Mouse (Mus musculus) left cerebral cortex, postnatal 36 days (tissue): ENCODE measurements around the gene Mpz. TPM values are rescaled to one million over a fixed set of nuclear protein-coding genes. Genes with fewer than 3 reads are reported as not detected.

Experiments
- DNase-seq, 2 experiments: peaks; one replicate each; pipeline ENCODE4 v3.0.0; 2021 to 2022; ENCODE audit warnings: low spot score in 2 of 2, mixed read lengths in 1 of 2
- intact Hi-C: fragments of 180-260 bp; cut with DNase I; formaldehyde crosslinking; loops from one replicate; pipeline ENCODE4 v1.15.1; 2025
- total RNA-seq, 2 experiments: library from RNA; stranded (reverse); gene quantifications; 2 replicates each; pipeline ENCODE4 v1.2.3; 2021

Gene Mpz
- not detected for total RNA-seq

DNA sequence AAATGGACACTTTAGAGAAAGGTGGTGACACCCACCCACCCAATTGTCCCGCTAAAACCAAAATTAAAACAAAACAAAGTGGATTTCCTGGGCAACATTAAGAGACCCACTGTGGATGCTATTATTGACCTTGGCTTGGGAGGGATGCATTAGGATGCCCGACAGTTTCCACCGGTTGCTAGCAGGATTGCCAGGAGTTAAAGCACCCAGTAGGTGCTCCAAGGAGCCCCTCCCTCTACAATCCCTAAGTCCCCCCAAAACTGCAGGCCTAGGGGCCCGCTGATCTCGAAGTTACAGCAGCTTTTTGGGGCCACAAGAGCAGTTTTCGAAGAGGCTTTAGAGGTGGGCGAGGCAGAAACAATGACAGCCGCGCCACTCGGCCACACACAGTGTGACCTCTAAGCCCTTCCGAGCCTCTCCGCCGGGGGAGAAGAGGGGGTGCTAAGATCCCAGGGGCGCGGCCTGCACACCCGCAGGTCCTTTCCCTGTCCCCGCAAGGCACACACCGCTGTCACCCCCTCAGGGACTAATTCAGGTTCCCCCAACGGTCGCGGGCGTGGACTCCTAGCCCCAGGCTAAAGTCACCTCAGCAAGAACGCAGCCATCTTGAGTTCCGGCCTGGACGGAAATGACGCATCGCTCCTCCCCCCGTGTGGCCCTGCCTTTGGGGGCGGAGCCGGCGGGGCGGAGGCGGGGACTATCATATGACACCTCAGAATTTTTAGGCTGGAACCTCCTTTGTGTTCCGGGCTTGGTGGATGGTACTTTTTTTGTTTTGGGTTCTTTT, at the start of gene Mpz, which contains the start of gene Sdhc:
Gene Mpz, plus strand, starts transcription at position 738 of the 787 bp plus-strand sequence.
Gene Sdhc, minus strand, starts transcription at position 630 of the 787 bp plus-strand sequence.
- intact Hi-C loops: loop anchor here (5.0 kb wide), 2 partner anchors 47 to 72 kb away; partner anchors contain the start of genes Pcp4l1 and Tomm40l

GRCm38 (mm10) chr1:171101033-171101432, 49.5 kb upstream of the Mpz start:
- DNase-seq: no peak
- intact Hi-C loops: loop anchor here (10.0 kb wide), 1 partner anchor 196 kb away; no protein-coding TSS in a partner anchor

More for the DNA sequence above, at the start of gene Mpz, which contains the start of gene Sdhc:
- peak; percentile 93 to 94 for DNase-seq

GRCm38 (mm10) chr1:171101733-171102546, 48.6 kb upstream of the Mpz start:
- peak; percentile 90 to 92 for DNase-seq
- intact Hi-C loops: loop anchor here (2.0 to 10.0 kb wide), 2 partner anchors 63 to 197 kb away; no protein-coding TSS in a partner anchor

- peak; percentile 83 to 89 for DNase-seq
- intact Hi-C loops: loop anchor here (2.0 to 10.0 kb wide), 2 partner anchors 64 to 198 kb away; no protein-coding TSS in a partner anchor
Measured at GRCm38 (mm10) chr1:171102547-171103177, 47.8 kb upstream of the Mpz start.

DNA sequence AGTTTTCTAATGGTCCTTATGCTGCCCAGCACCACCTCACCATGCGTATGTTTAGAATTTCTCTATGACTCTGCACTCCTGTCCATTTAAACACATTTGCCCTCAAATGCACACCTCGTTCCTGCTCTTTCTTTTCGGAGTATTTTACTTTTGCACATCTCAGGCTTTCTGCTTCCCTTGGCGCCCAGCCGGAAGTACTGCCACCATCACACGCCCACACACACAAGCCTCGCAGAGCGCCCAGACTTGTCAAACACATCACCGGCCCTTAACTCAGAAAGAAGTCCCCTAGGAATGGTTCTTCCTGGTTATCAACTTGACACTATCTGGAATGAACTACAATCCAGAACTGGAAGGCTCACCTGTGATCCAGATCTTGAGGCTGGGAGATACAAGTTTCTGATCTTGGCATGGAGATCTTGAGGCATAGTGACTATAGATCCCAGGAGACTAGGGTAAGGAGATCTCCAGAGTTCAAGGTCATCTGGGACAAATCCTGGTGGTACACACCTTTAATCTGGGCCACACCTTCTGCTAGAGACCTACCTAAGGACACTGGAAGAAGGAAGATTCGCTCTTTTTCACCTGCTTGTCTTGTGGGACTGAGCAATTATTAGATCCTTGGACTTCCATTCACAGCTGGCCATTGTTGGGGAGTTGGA, 47.2 kb upstream of the Mpz start:
- intact Hi-C loops: loop anchor here (2.0 to 10.0 kb wide), 2 partner anchors 65 to 199 kb away; no protein-coding TSS in a partner anchor
- DNase-seq: no peak

DNA sequence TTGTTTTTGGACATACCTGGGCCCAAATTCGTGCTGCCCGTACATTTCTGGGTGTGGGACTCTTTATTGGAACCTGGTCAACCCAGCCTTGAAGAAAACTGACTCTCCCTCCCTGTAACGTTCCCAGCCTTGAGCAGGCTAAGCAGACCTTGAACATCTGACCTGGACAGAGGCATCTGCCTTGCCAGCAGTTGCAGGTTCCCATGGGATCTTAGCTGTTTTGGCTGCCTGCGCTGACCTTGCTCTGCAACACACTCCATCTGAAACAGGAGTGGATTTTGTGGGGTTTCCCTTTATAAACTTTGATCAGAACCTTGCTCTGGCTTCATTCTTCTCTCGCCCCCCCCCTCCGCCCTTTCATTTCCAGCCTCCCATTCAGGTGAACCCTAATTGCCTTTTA, 45.3 kb upstream of the Mpz start:
- no peak for DNase-seq
- intact Hi-C loops: loop anchor here (10.0 kb wide), 1 partner anchor 200 kb away; no protein-coding TSS in a partner anchor

DNA sequence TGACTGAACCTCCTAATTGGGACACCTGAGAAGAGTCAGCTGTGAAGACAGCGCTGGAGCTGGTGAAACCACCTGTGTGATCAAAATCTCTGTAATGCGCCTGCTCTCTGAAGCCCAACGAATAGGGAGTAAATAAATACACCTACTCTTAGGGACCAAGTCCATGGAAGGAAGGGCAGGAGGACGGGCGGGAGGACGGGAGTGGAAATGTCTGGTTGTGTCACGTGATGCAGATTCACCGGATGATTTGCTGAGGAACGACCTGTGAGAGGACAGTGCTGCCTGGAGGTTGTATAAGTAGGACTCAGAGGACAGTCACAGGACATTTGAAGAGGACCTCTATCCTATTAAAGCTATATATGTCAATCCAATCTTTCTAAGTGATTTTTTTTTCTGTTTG, 40.9 kb upstream of the Mpz start:
- intact Hi-C loops: loop anchor here (10.0 kb wide), 4 partner anchors 145 to 305 kb away; partner anchors contain the start of genes Adamts4, Ndufs2, Tstd1 and Usf1
- no peak for DNase-seq

- no peak for DNase-seq
- intact Hi-C loops: loop anchor here (10.0 kb wide), 3 partner anchors 144 to 304 kb away; partner anchors contain the start of genes Adamts4, Ndufs2, Tstd1 and Usf1
Measured at GRCm38 (mm10) chr1:171110659-171111019, 39.9 kb upstream of the Mpz start.

GRCm38 (mm10) chr1:171111020-171111780, 39.3 kb upstream of the Mpz start:
- intact Hi-C loops: loop anchor here (10.0 kb wide), 3 partner anchors 144 to 304 kb away; partner anchors contain the start of genes Adamts4, Ndufs2, Tstd1 and Usf1
- DNase-seq: peak; percentile 93 to 96

GRCm38 (mm10) chr1:171111781-171112575, 38.5 kb upstream of the Mpz start:
- intact Hi-C loops: loop anchor here (10.0 kb wide), 3 partner anchors 143 to 303 kb away; partner anchors contain the start of genes Adamts4, Ndufs2, Tstd1 and Usf1
- peak; percentile 23 to 32 for DNase-seq

DNA sequence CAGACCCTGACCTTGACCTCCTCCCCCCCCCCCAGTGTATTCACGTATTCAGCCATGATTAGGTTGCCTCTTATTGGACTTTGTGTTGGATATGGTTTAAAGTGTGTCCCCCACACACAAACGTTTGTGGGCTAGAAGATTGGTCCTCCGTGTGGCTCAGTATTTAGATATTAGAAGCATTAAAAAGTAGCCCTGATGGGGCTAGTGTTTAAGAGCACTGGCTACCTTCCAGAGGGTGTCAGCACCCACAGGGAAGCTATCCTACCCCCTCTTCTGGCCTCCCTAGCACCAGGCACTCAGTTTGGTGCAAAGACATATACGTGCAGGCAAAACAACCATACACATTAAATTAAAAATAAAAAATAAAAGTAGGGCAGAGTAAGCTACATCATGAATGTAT, 37.5 kb upstream of the Mpz start:
- DNase-seq: no peak
- intact Hi-C loops: loop anchor here (10.0 kb wide), 3 partner anchors 142 to 302 kb away; partner anchors contain the start of genes Adamts4, Ndufs2, Tstd1 and Usf1

DNA sequence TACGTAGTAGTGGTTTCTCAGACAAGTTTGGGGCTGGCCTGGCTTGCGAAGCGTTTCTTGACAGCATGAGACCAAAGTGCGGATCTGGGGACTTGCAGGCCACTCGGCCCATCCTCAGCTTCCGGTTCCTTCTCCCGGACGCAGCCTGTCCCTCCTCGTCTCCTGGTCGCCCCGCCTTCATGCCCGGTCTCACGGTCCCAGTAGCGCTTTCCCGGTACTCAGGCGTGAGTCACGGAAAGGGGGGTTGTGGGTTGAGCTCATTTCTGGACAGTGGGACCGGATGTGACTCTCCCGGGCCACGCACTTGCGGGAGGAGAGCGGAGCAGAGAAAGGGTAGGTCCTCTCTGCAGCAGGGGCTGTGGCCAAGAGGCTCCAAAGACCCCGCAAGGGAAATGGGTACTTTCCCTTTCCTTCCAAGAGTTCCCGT, 36.6 kb upstream of the Mpz start, which contains the start of gene Cfap126:
Gene Cfap126, plus strand, starts transcription at position 46 of the 427 bp plus-strand sequence.
- DNase-seq: peak; percentile 35 to 47
- intact Hi-C loops: loop anchor here (10.0 kb wide), 3 partner anchors 141 to 301 kb away; partner anchors contain the start of genes Adamts4, Ndufs2, Tstd1 and Usf1

DNA sequence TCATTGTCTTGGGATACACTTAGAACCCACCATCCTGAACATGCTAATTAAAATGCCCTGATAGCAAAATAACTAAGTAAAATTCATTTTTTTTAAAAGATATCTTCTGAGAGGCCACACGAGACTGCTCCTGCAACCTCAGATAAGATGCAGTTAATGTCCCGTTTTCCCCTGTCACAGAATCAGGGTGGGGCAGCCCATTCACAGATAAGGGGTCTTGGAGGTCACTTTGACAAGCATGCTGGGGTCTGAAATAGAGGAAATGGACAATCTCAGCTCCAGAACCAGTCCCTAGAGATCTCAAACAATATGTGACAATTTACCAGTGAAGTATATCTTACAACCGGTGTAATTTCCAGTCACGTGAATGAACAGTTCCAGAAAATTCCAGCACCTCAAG, 34.2 kb upstream of the Mpz start:
- no peak for DNase-seq
- intact Hi-C loops: loop anchor here (10.0 kb wide), 3 partner anchors 139 to 299 kb away; partner anchors contain the start of genes Adamts4, Ndufs2, Tstd1 and Usf1

- intact Hi-C loops: loop anchor here (2.0 to 10.0 kb wide), 4 partner anchors 103 to 297 kb away; partner anchors contain the start of genes Adamts4, Ndufs2, Tstd1 and Usf1
Measured at GRCm38 (mm10) chr1:171118269-171118684, 32.2 kb upstream of the Mpz start.

DNA sequence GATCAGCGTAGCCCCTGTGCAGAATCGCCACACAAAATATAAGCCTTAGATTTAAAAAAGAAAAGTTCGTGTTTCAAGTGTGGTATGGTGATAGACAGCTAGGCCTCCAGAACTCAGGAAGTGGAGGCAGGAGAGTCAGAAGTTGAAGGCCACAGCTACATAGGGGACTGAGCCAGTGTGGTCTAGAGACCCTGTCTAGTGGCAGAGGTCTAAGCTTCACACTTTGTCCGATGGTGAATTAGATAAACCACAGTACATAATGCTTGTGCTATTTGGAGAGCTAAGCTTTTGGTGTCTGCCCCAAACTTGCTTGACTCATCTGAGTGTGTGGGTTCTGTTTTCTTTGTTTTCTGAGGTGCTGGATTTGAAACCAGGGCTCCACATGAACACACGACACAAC, 31.5 kb upstream of the Mpz start:
- intact Hi-C loops: loop anchor here (2.0 to 10.0 kb wide), 4 partner anchors 102 to 296 kb away; partner anchors contain the start of genes Adamts4, Ndufs2, Tstd1 and Usf1
- no peak for DNase-seq

More at GRCm38 (mm10) chr1:171118269-171118684, 32.2 kb upstream of the Mpz start:
- DNase-seq: peak; percentile 36 to 51

DNA sequence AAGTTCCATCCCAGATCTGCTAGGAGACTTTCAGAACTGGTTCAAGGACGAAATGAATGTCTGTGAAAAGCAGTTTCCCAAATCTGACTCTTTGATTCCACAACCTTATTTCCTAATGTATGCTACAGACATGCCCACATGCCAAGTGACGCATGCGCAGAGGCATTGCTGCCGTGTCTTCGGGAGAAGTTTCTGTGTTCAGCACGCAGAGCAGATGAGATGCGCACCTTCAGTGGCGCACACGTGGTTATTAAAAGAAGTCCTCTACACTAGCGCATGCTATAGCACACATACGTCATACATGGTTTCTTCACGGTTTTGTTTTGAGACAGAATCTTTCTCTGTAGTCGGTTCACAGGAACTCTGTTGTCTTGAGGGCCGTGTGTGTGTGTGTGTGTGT, 31.1 kb upstream of the Mpz start:
- DNase-seq: no peak
- intact Hi-C loops: loop anchor here (2.0 to 10.0 kb wide), 4 partner anchors 101 to 295 kb away; partner anchors contain the start of genes Adamts4, Ndufs2, Tstd1 and Usf1
